Mouse (Mus musculus) layer of hippocampus, postnatal 36 days (tissue): Measurements from ENCODE around the gene Olfr1116. TPM values are rescaled to one million over a fixed set of nuclear protein-coding genes. Genes with fewer than 3 reads are reported as not detected.
"Not testable (repeated sequence)": the region's sequence is repeated elsewhere in the genome, so short reads cannot be mapped to it uniquely, and the experiment has no call there.

Experiments
- DNase-seq, 2 experiments: peaks; one replicate each; pipeline ENCODE4 v3.0.0; 2022
- microRNA-seq, 2 experiments: library from miRNA; unstranded; fragments of <30 nt; microRNA quantifications; one replicate each; pipeline ENCODE4 v1.2.0; 2021
- total RNA-seq, 2 experiments: library from RNA; stranded (reverse); gene quantifications; 2 replicates each; pipeline ENCODE4 v1.2.3; 2021

Gene Olfr1116
- not detected for total RNA-seq

DNA sequence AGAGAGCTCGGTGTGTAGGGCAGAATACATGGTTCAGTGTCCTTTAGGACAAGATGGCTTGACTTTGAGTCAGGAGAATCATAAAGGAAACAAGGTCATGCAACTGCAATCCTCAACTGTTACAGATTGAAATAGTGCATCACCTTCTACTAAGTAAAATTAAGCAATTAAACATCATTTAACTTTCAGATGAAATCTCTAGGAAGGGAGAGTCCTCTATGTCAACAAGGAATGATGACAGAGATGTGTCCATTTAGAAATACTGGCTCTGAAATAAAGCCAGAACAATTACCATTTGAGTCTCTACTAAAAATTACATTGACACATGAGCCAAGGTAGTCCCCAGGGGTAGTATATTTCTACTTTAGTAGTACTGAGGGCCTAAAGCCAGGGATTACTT is at the start of gene Olfr1116:
Gene Olfr1116 (plus strand): TSS at position 301 of the 400 bp plus-strand sequence.
- DNase-seq: no peak

DNA sequence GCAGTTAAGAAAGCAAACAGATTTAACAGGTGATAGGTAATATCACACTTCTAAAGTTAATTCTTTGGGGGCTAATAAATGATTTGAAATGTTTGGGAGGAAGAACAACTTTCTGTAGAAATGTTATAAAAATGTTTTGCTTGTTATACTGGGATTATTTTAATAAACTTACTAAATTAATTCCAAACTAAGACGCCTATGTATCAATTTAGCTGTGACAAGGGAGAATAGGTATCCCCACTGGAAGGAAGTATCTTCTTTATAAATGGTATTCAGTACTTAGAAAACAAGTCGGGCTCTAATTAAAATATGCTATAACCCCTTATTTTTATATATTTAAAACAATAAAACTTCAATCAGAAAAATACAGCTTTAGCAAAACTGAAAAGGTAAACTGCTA is 19.6 kb upstream of the Olfr1116 start, which contains the start of gene Olfr1115:
Gene Olfr1115 (plus strand): TSS at position 301 of the 400 bp plus-strand sequence.
- no peak for DNase-seq

DNA sequence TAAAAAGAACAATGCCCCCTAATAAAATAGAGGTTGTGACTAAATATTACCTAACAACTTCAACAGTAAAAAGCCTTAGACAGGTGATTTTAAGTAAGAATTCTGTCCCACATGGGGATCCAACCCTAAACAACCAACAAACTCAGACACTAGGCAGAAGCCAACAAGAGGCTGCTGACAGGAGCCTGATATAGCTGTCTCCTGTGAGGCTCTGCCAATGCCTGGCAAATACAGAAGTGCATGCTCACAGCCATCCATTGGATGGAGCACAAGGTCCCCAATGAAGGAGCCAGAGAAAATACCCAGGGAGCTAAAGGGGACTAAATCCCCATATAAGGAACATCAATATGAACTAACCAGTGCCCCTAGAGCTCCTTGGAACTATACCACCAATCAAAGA is 26.6 kb downstream of the Olfr1116 start:
- DNase-seq: not testable (repeated sequence)

DNA sequence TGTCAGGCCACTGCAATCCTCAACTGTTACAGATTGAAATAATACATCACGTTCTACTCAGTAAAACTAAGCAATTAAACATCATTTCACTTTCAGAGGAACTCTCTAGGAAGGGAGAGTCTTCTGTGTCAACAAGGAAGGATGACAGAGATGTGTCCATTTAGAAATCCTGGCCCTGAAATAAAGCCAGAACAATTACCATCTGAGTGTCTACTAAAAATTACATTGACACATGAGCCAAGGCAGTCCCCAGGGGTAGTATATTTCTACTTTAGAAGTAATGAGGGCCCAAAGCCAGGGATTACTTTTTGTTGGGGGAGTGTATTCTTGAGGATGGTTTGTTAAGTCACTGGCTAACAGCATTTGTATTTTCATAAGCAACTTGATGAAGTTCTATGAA is 39.9 kb downstream of the Olfr1116 start, which contains the start of gene Olfr1118:
Gene Olfr1118 (plus strand): TSS at position 301 of the 400 bp plus-strand sequence.
- no peak for DNase-seq

Small RNA genes within 50 kb of the gene (microRNA-seq; reads per million reads assigned to microRNA genes)
- 0 reads per million in 2 experiments for gene Gm27438

Other genes starting within 250 kb of the Olfr1116 start
- not detected for gene Olfr1104, start 240.5 kb upstream of the Olfr1116 start, total RNA-seq
- gene Olfr1105, start 231.0 kb upstream of the Olfr1116 start, total RNA-seq: not detected
- gene Olfr1106, start 215.3 kb upstream of the Olfr1116 start, total RNA-seq: not detected
- gene Olfr1107, start 191.7 kb upstream of the Olfr1116 start, total RNA-seq: not detected
- gene Olfr1109, start 171.5 kb upstream of the Olfr1116 start, total RNA-seq: not detected
- gene Olfr259, start 153.0 kb upstream of the Olfr1116 start, total RNA-seq: not detected
- not detected for gene Olfr1110, start 127.2 kb upstream of the Olfr1116 start, total RNA-seq
- gene Olfr1111, start 114.9 kb upstream of the Olfr1116 start, total RNA-seq: not detected
- not detected for gene Olfr1112, start 79.7 kb upstream of the Olfr1116 start, total RNA-seq
- gene Olfr1113, start 58.6 kb upstream of the Olfr1116 start, total RNA-seq: not detected
- gene Olfr1115, start 19.5 kb upstream of the Olfr1116 start, total RNA-seq: not detected
- gene Olfr1118, start 40.0 kb downstream of the Olfr1116 start, total RNA-seq: not detected
- gene Olfr1120, start 87.3 kb downstream of the Olfr1116 start, total RNA-seq: not detected
- gene Olfr1121, start 102.4 kb downstream of the Olfr1116 start, total RNA-seq: not detected
- not detected for gene Olfr1122, start 118.3 kb downstream of the Olfr1116 start, total RNA-seq
- gene Olfr1123, start 149.1 kb downstream of the Olfr1116 start, total RNA-seq: not detected
- gene Olfr1124, start 162.7 kb downstream of the Olfr1116 start, total RNA-seq: not detected
- gene Olfr1126, start 186.4 kb downstream of the Olfr1116 start, total RNA-seq: not detected
- not detected for gene Pramel7, start 229.6 kb downstream of the Olfr1116 start, total RNA-seq
- gene Pramel6, start 239.0 kb downstream of the Olfr1116 start, total RNA-seq: not detected